Mouse (Mus musculus) ES-E14 (cell line): Measurements from ENCODE around the gene Scube1. TPM values are rescaled to one million over a fixed set of nuclear protein-coding genes. Genes with fewer than 3 reads are reported as not detected.
A peak's percentile ranks its signal among the peaks of the same experiment; 100 is the strongest.

Experiments used
- DNase-seq: peaks from one replicate; pipeline ENCODE4 v3.0.0-alpha.2; 2013; ENCODE audit warnings: low read depth, low spot score
- H3K27ac ChIP-seq: 2 replicates; pipeline ENCODE4 v1.5.1; 2012; ENCODE audit warnings: low read depth, mild to moderate bottlenecking, low read length, moderate library complexity, mixed read lengths; ENCODE audit not compliant: poor library complexity, insufficient read depth, severe bottlenecking
- H3K36me3 ChIP-seq: 2 replicates; pipeline ENCODE4 v1.6.1; 2012; ENCODE audit warnings: mild to moderate bottlenecking, low read length, moderate library complexity, mixed read lengths; ENCODE audit not compliant: control insufficient read depth, poor library complexity, insufficient read depth, severe bottlenecking
- H3K4me1 ChIP-seq, 2 experiments: fragments of 150-350 bp in 1 of 2; sonication (generic) in 1 of 2; 2 replicates each; pipeline ENCODE4 v1.6.1; 2012; ENCODE audit warnings: low read length in 2 of 2, mild to moderate bottlenecking in 1 of 2, mixed read lengths in 1 of 2; ENCODE audit not compliant: control insufficient read depth in 2 of 2, insufficient read depth in 2 of 2, poor library complexity in 1 of 2
- H3K4me3 ChIP-seq, 2 experiments: fragments of 150-350 bp in 1 of 2; sonication (generic) in 1 of 2; 2 replicates each; pipeline ENCODE4 v1.5.1; 2012; ENCODE audit warnings: low read length in 2 of 2, low read depth in 1 of 2, mild to moderate bottlenecking in 1 of 2, mixed read lengths in 1 of 2; ENCODE audit not compliant: insufficient read depth in 1 of 2, poor library complexity in 1 of 2, severe bottlenecking in 1 of 2
- H3K9ac ChIP-seq: 2 replicates; pipeline ENCODE4 v1.6.1; 2012; ENCODE audit warnings: low read depth, mild to moderate bottlenecking, low read length, mixed read lengths; ENCODE audit not compliant: poor library complexity, insufficient read depth, severe bottlenecking
- H3K9me3 ChIP-seq: fragments of 150-350 bp; sonication (generic); 2 replicates; pipeline ENCODE4 v1.6.1; 2012; ENCODE audit warnings: low read depth, mild to moderate bottlenecking, low read length; ENCODE audit not compliant: control insufficient read depth, insufficient read depth
- CHD2 ChIP-seq: IDR thresholded peaks from 2 replicates; pipeline ENCODE4 v1.6.1; 2014; ENCODE audit warnings: mild to moderate bottlenecking, low read depth, low read length, inconsistent platforms
- HCFC1 ChIP-seq: IDR thresholded peaks from 2 replicates; pipeline ENCODE4 v1.6.1; 2012; ENCODE audit warnings: low read length, inconsistent platforms, borderline replicate concordance; ENCODE audit not compliant: insufficient read depth
- MAFK ChIP-seq: IDR thresholded peaks from 2 replicates; pipeline ENCODE4 v1.6.1; 2014; ENCODE audit warnings: mild to moderate bottlenecking, low read depth, low read length, inconsistent platforms; ENCODE audit not compliant: insufficient read depth
- ZC3H11A ChIP-seq: IDR thresholded peaks from 2 replicates; pipeline ENCODE4 v1.6.1; 2012; ENCODE audit warnings: low read depth, mild to moderate bottlenecking, inconsistent platforms, low read length, borderline replicate concordance
- ZNF384 ChIP-seq: IDR thresholded peaks from 2 replicates; pipeline ENCODE4 v1.6.1; 2012; ENCODE audit warnings: low read depth, low read length, inconsistent platforms
- in situ Hi-C, 2 experiments: fragments of 600-800 bp; cut with MboI; formaldehyde crosslinking; loops; one replicate each; pipeline ENCODE4 v1.15.1; 2025; ENCODE audit warnings: low sequenced_read_pairs in 2 of 2, inconsistent platforms in 1 of 2; ENCODE audit not compliant: unreplicated experiment in 2 of 2
- total RNA-seq: library from RNA; depleted of rRNA; stranded (reverse); fragments of 300-350 nt; gene quantifications from 2 replicates; pipeline ENCODE4 v1.2.3, GENCODE M21; 2012

Scube1 gene
- total RNA-seq, 1 experiment = 1.7 TPM

- H3K9me3 ChIP-seq = no peaks in the 10 kb centered on the region
- no peak for DNase-seq
- no peaks in the 10 kb centered on the region for H3K4me1 ChIP-seq
- TF ChIP-seq CHD2 (no peak), MAFK (no peak), ZC3H11A (no peak), HCFC1 (no peak), ZNF384 (no peak)
- no peak overlapping the region for H3K4me3 ChIP-seq
- no peaks in the 10 kb centered on the region for H3K36me3 ChIP-seq
- H3K9ac ChIP-seq = no peak overlapping the region
- no peak overlapping the region for H3K27ac ChIP-seq
- in situ Hi-C loops = no loop called here
Measured at GRCm38 (mm10) chr15:83602372-83603045, 122.3 kb downstream of the Scube1 start.

GRCm38 (mm10) chr15:83601185-83601584, 123.6 kb downstream of the Scube1 start:
- H3K4me3 ChIP-seq = no peak overlapping the region
- H3K9me3 ChIP-seq = no peaks in the 10 kb centered on the region
- in situ Hi-C loops = no loop called here
- H3K36me3 ChIP-seq = no peaks in the 10 kb centered on the region
- no peak overlapping the region for H3K9ac ChIP-seq
- TF ChIP-seq ZNF384 (no peak), MAFK (no peak), CHD2 (no peak), HCFC1 (no peak), ZC3H11A (no peak)
- no peaks in the 10 kb centered on the region for H3K4me1 ChIP-seq
- no peak for DNase-seq
- no peak overlapping the region for H3K27ac ChIP-seq

- Histone ChIP-seq H3K4me1 (peaks cover 0 to 4% of the 10 kb centered on the region in 2 experiments; a peak in 1 of 4 replicates), H3K27ac (no peak overlapping the region), H3K4me3 (no peak overlapping the region), H3K9me3 (no peaks in the 10 kb centered on the region), H3K9ac (no peak overlapping the region), H3K36me3 (peaks cover 5% of the 10 kb centered on the region; the same call in 1 of the 2 replicates)
- no peak for TF ChIP-seq HCFC1
- no peak for TF ChIP-seq ZC3H11A
- TF ChIP-seq MAFK = no peak
- TF ChIP-seq CHD2 = no peak
- TF ChIP-seq ZNF384 = no peak
- no peak for DNase-seq
- in situ Hi-C loops = no loop called here
Measured at GRCm38 (mm10) chr15:83596833-83597232, 128.0 kb downstream of the Scube1 start.

- no peak overlapping the region for H3K27ac ChIP-seq
- no peak for DNase-seq
Measured at GRCm38 (mm10) chr15:83595364-83595711, 129.5 kb downstream of the Scube1 start.

More at GRCm38 (mm10) chr15:83595364-83595711, 129.5 kb downstream of the Scube1 start:
- H3K9me3 ChIP-seq = no peaks in the 10 kb centered on the region
- H3K4me1 ChIP-seq = peaks cover 0 to 5% of the 10 kb centered on the region in 2 experiments; a peak in 1 of 4 replicates
- peak overlapping the region in 1 of 2 experiments; percentile 80; a peak in 2 of 4 replicates for H3K4me3 ChIP-seq
- TF ChIP-seq HCFC1 (no peak), ZNF384 (no peak), MAFK (no peak), CHD2 (no peak), ZC3H11A (no peak)
- H3K9ac ChIP-seq = peak overlapping the region; percentile 33; the same call in 1 of the 2 replicates
- in situ Hi-C loops = no loop called here
- H3K36me3 ChIP-seq = peaks cover 11% of the 10 kb centered on the region; the same call in 1 of the 2 replicates
